Mouse (Mus musculus) layer of hippocampus, postnatal 36 days (tissue): ENCODE data around the gene Adgrg2. TPM values are rescaled to one million over a fixed set of nuclear protein-coding genes. Genes with fewer than 3 reads are reported as not detected.
A peak's percentile ranks its signal among the peaks of the same experiment; 100 is the strongest.

ENCODE experiments used
- DNase-seq, 2 experiments: peaks; one replicate each; pipeline ENCODE4 v3.0.0; 2022
- total RNA-seq, 2 experiments: library from RNA; stranded (reverse); gene quantifications; 2 replicates each; pipeline ENCODE4 v1.2.3; 2021

Gene Adgrg2
- total RNA-seq, result 1 to 10 TPM in 1 of 2 experiments, under 1 TPM in 1; 0.67 to 1.0 TPM

- DNase-seq, result peak in 1 of 2 experiments; percentile 1
Measured at GRCm38 (mm10) chrX:160390464-160390956, at the start of gene Adgrg2. TSS of gene Adgrg2 (plus strand) at chrX:160390690.

- no peak for DNase-seq
Measured at GRCm38 (mm10) chrX:160350995-160351394, 39.5 kb upstream of the Adgrg2 start.

GRCm38 (mm10) chrX:160351967-160352677 lies 38.4 kb upstream of the Adgrg2 start:
- DNase-seq, result no peak

GRCm38 (mm10) chrX:160384748-160385501 lies 5.6 kb upstream of the Adgrg2 start:
- no peak for DNase-seq

GRCm38 (mm10) chrX:160385502-160385772 lies 5.1 kb upstream of the Adgrg2 start:
- DNase-seq, result no peak

GRCm38 (mm10) chrX:160412930-160413453 lies 22.5 kb downstream of the Adgrg2 start:
- no peak for DNase-seq

- DNase-seq, result no peak
Measured at GRCm38 (mm10) chrX:160413881-160414395, 23.4 kb downstream of the Adgrg2 start.

GRCm38 (mm10) chrX:160418397-160418796 lies 27.9 kb downstream of the Adgrg2 start:
- DNase-seq, result no peak

- DNase-seq, result no peak
Measured at GRCm38 (mm10) chrX:160423737-160424136, 33.2 kb downstream of the Adgrg2 start.

GRCm38 (mm10) chrX:160426486-160426885 lies 36.0 kb downstream of the Adgrg2 start:
- DNase-seq, result no peak

- DNase-seq, result no peak
Measured at GRCm38 (mm10) chrX:160426930-160427329, 36.4 kb downstream of the Adgrg2 start.

GRCm38 (mm10) chrX:160432192-160432591 lies 41.7 kb downstream of the Adgrg2 start:
- no peak for DNase-seq

GRCm38 (mm10) chrX:160441272-160441671 lies 50.8 kb downstream of the Adgrg2 start:
- no peak for DNase-seq

- no peak for DNase-seq
Measured at GRCm38 (mm10) chrX:160448351-160448750, 57.9 kb downstream of the Adgrg2 start.

- DNase-seq, result no peak
Measured at GRCm38 (mm10) chrX:160449363-160449762, 58.9 kb downstream of the Adgrg2 start.

- no peak for DNase-seq
Measured at GRCm38 (mm10) chrX:160455686-160456085, 65.2 kb downstream of the Adgrg2 start.

- no peak for DNase-seq
Measured at GRCm38 (mm10) chrX:160471257-160471786, 80.8 kb downstream of the Adgrg2 start.

- no peak for DNase-seq
Measured at GRCm38 (mm10) chrX:160489784-160490183, 99.3 kb downstream of the Adgrg2 start.

- no peak for DNase-seq
Measured at GRCm38 (mm10) chrX:160494333-160494732, 103.8 kb downstream of the Adgrg2 start.

- peak in 1 of 2 experiments; percentile 5 for DNase-seq
Measured at GRCm38 (mm10) chrX:160494921-160495320, 104.4 kb downstream of the Adgrg2 start.

- no peak for DNase-seq
Measured at GRCm38 (mm10) chrX:160496473-160496872, 106.0 kb downstream of the Adgrg2 start.

- no peak for DNase-seq
Measured at GRCm38 (mm10) chrX:160501095-160501494, 110.6 kb downstream of the Adgrg2 start.

GRCm38 (mm10) chrX:160501687-160502047 lies 111.2 kb downstream of the Adgrg2 start:
- no peak for DNase-seq
